Comparison of ENCODE assay signal across 11 mouse cellular contexts in genomic region chr3:68469643-68470042, GRCm38 (mm10).
DNase-seq lines count a peak whose midpoint lies in the region; ATAC-seq and TF ChIP-seq lines count a peak whose summit lies in the region.
"Had no signal": no experiment of that assay in that cellular context is flagged by ENCODE, and none has a peak within 500 bp of the region (broad histone marks: within the 10 kb centered on the region; RNA-seq: fewer than 3 reads in every experiment).

No protein-coding gene starts in this region.

- no peaks in the 10 kb centered on the region for H3K9me3 ChIP-seq in heart, embryonic 15.5 days (replicated peaks)
- H3K9me3 ChIP-seq: forebrain, embryonic 10.5 days; neural tube, embryonic 12.5 days had no signal

- H3K4me3 ChIP-seq in layer of hippocampus, adult 2 months = no peak overlapping the region
- no peak overlapping the region for H3K4me3 ChIP-seq in heart, embryonic 15.5 days
- H3K4me3 ChIP-seq: megakaryocyte, embryonic 14.5 days; neural tube, embryonic 12.5 days had no signal

- 57% methylated on average over 1 of the region's 1 CpGs for WGBS in heart, embryonic 15.5 days

- H3K4me1 ChIP-seq in heart, embryonic 15.5 days (replicated peaks) = peaks cover 25% of the 10 kb centered on the region

- H3K9ac ChIP-seq in heart, embryonic 15.5 days = no peak overlapping the region
- H3K9ac ChIP-seq: neural tube, embryonic 12.5 days had no signal

- DNase-seq in layer of hippocampus, adult 2 months (ENCODE audit: low spot score in 2 of 2) = no peak
- no peak for DNase-seq in layer of hippocampus, adult 8-10 months (ENCODE audit: low spot score in 2 of 2)
- peak; percentile 41 for DNase-seq in NIH3T3 (ENCODE audit: low read depth)
- DNase-seq in kidney, postnatal 36 days = peak; percentile 44 to 54
- DNase-seq in right cerebral cortex, adult 2 months (ENCODE audit: low spot score in 2 of 2) = no peak
- no peak for DNase-seq in cerebellum, postnatal 4 days (ENCODE audit: low spot score in 2 of 2)
- DNase-seq: cerebellum, adult 8-10 months had no signal

- no peaks in the 10 kb centered on the region for H3K36me3 ChIP-seq in heart, embryonic 15.5 days
- H3K36me3 ChIP-seq: forebrain, embryonic 10.5 days; neural tube, embryonic 12.5 days had no signal

- no peaks in the 10 kb centered on the region for H3K27me3 ChIP-seq in heart, embryonic 15.5 days
- H3K27me3 ChIP-seq: neural tube, embryonic 12.5 days had no signal

- peak overlapping the region; percentile 61; the same call in 1 of the 2 replicates for H3K4me2 ChIP-seq in heart, embryonic 15.5 days
- H3K4me2 ChIP-seq: neural tube, embryonic 12.5 days had no signal

- TF ChIP-seq CTCF in layer of hippocampus, adult 2 months (conservative IDR thresholded peaks at IDR 0.05) = peak; percentile 37

- no peak for ATAC-seq in heart, embryonic 15.5 days (replicated peaks; ENCODE audit: insufficient number of reproducible peaks, insufficient read depth, low FRiP score, low read depth)

- H3K27ac ChIP-seq in layer of hippocampus, adult 2 months = no peak overlapping the region
- no peak overlapping the region; the same call in 1 of the 2 replicates for H3K27ac ChIP-seq in heart, embryonic 15.5 days
- H3K27ac ChIP-seq: forebrain, embryonic 10.5 days; neural tube, embryonic 12.5 days had no signal

Comparison
In these comparisons a context has a peak if more than half of its experiments do, and no peak if none do; other contexts are left out.
1. DNase-seq: peak in NIH3T3 (single experiment) and kidney, postnatal 36 days (2 of 2); none in layer of hippocampus, adult 2 months (0 of 2), layer of hippocampus, adult 8-10 months (0 of 2), right cerebral cortex, adult 2 months (0 of 2) and cerebellum, postnatal 4 days (0 of 2).